Mouse (Mus musculus) brain, adult 2 months (tissue): ENCODE data around the gene Ocel1.
A peak's percentile ranks its signal among the peaks of the same experiment; 100 is the strongest.

Experiments
- DNase-seq: peaks from one replicate; pipeline ENCODE4 v3.0.0; 2011; ENCODE audit warnings: low read depth, low spot score

Ocel1 gene

DNA sequence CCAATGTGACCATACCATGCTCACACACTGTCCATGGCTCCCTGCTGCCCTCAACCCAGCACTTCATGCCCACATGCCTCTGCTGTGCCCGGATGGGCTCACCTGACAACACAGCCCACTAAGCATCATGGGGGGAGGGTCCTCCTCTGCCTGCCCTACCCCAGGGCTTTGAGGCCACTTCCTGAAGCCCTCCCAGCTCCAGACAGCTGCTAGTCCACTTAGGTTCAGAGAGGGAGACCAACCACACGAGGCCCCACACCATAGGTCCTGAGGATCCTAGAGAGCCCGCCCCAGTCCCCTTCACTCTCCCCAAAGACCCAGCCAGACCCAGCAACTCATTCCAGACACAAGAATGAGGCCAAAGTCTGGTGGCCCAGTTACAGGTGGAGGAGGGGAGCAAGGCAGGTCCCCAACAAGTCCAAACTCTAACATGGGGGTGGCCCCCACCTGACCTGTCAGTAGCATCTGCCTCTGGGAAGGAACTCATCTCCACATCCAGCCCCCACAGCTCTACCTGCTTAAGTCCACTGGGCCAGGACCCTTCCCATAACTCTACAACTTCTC lies 8.5 kb downstream of the Ocel1 start:
- DNase-seq, result no peak

DNA sequence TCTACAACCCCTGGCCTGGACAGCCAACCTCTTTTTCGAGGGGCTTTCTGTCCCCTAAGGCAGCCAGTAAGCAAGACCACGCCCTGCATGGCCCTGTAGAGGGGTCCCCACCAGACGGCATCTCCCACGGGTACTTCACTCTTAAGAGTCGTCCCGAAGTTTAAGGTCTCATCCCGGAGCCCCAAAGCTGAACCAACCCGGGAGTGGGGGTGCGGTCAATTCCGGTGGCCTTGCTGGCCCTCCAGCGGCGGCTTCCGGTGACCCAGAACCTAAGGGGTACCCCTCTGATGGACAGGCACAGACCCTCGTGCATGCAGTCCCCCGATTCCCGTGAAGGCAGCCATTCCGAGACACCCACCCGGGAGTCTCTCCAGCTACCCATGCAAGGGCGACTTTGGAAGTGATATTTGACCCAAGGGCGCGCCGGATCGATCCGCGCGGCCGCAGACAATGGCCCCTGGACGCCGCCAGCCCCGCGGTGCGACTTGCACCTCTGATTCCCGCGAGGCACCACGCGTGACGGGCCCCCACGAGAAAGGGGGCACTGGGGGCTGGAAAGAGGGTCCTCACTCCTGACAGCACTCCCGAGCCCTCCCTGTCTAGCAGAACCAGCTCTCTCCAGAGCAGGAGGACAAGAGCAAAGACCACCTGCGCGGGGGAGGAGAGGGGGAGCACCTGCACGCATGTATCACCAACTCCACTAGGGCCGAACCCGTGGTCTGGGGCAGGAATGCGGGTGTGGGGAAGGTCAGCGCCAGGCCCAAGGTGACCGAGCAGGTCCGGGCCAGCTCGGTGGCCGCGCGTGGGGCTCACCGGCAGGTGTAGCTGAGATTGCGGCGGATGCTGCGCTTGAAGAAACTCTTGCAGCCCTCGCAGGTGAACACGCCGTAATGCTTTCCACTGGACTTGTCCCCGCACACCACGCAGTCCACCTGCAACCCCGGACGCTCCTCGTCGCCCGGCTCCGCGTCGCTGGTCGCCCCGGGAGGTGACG lies 9.4 kb downstream of the Ocel1 start:
- no peak for DNase-seq

DNA sequence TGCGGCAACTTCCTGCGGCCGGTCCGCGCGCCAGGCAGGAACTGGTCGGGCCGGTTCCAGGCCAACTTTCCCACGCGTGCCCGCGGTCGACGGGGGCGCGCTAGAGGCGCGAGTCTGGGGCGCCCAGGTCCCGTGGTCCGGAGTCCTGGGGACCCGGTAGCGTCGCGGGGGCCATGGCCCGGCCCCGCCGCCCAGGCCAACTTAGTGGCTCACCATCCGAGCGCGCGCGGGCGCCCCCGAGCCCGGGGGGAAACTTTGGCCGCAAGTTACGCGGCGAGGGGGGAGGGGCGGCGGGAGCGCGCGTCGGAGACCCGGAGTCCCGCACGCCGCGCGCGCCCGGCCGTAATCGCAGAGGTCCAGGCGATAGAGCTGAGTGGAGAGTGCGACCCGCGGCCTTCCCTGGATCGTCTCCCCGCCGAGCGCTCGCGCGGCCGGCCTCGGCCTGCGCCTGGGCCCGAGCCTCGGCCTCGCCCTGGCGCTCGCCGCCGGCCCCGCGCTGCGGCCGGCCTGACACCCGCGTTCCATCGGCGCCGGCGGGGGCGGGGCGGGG lies 10.4 kb downstream of the Ocel1 start, which contains the start of gene Nr2f6:
Nr2f6 (minus strand) TSS at position 540 of the 550 bp plus-strand sequence.
- peak; percentile 36 for DNase-seq

GRCm38 (mm10) chr8:71381971-71382961 lies 11.2 kb downstream of the Ocel1 start:
- DNase-seq, result peak; percentile 80

DNA sequence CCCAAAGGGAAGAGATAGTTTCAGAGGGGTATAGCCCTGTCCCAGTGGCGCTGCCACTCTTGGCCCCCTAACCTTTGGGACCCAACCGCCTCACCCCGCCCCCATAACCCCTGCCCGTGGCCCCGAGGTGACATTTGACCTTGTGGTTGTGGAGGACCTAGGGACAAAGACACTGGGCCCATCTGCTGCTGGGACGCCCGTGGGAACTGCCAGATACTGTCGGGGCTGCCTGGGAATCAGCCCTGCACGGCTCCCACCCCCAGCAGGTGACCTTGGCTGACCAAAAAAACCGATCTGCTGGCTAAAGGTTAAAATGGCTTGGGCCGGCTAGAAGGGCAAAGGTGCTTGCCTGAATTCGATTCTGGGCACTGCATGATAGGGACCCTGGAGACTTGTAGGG lies 12.3 kb downstream of the Ocel1 start:
- DNase-seq, result no peak

DNA sequence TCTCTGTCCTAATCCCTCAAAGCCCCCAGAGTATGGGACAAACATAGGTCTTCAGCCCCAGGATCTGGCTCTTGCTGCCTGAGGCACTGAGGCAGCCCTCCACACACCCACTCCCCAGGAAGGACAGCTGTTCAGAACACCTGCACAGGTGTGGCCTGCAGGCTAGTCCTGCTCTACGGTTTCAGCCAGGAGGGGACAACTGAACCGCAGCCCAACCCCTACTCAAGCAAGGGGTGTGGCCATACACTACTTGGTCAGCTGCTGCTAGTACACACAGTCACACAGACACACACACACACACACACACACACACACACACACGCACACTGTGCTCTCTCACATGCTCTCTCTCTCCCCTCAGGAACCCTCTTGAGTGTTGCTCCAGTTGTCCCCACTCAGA lies 12.8 kb downstream of the Ocel1 start:
- DNase-seq, result no peak

DNA sequence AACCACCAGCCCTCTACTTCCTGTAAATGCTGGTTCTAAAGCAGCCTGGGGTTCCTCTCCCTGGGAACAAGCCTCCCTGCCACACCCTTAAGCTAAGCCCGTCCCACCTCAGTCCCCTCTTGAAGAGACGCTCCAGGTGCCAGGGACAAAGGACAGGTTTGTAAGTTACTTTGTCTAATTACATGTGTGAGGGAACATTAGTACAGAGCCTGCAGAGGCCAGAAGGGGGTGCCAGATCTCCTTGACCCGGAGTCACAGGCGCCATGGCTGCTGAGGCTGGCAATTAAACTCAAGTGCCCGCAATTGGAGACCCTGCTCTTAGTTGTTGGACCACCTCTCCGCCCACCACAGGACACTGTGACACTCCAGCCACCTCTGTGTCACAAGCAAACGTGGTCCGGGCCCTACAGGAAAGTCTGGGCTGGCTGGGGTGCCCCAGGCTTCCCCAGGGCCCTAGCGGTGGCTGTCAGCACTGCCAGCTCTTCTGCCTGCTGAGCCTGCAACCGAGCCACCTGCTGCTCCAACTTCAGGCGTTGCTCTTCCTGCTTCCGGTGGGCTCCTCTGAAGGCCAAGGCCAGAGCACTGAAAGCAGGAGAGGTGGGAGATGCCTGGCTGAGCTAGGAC lies 14.2 kb downstream of the Ocel1 start:
- no peak for DNase-seq

- DNase-seq, result no peak
Observed at GRCm38 (mm10) chr8:71388267-71388666, 17.2 kb downstream of the Ocel1 start.

DNA sequence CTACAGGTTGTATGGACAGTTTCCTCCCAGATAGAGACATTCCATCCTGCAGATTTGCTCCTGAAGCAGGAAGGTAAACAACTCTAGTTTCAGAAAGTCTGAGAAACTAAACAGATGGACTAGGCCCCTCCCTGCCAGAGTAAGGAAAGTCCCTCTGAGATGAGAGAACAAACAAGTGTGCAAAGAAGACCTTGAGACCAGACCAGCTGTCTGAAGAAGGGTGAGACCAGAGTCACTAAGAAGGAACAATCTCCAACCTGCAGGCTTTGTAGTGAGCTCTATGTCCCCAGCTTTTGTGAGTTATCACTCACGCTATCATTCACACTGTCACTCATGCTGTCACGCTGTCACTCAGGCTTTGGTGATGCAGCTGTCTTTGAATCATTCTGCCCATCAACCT lies 20.6 kb downstream of the Ocel1 start:
- no peak for DNase-seq

GRCm38 (mm10) chr8:71392391-71392790 lies 21.3 kb downstream of the Ocel1 start:
- no peak for DNase-seq

- DNase-seq, result no peak
Observed at GRCm38 (mm10) chr8:71392871-71393270, 21.8 kb downstream of the Ocel1 start.

DNA sequence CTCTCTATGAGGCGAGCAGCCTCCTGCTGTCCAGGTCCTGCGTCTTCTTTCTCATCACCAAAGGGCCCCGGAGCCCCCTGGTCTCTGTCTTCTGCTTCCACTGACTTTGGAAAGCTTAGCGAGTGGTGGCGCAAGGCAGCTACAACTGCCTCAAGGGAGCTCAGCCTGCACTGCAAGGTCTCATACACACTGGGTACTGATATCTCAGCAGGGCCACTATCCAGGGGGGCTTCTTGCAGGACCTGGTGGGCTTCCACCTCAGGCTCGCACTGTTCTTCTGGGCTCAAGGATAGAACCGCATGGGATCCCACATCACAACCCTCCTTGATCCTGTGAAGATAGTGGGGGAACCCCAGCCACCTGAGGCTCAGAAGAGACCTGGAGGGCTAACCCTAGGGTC lies 23.4 kb downstream of the Ocel1 start:
- no peak for DNase-seq

GRCm38 (mm10) chr8:71395071-71395470 lies 24.0 kb downstream of the Ocel1 start:
- DNase-seq, result no peak

DNA sequence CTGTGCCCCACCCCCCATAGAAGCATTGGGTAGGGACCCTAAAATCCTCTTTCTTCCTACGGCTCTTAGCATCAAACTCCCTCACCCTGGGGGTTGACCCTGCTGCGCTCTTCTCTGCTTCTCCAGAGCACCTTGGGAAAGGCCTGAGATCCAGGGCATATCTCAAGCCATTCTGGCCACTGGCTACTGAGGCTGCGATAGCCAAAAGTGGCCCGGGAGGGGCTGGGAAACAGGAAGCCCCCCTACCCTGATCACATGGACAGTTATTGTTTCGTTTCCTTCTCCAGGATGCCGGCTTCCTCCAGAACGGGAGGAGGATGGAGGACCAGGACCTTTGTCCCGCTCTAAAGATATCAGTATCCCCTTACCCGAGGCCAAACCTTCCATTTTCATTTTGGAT lies 24.5 kb downstream of the Ocel1 start, which contains the start of gene Ushbp1:
Ushbp1 (minus strand) TSS at position 174 of the 400 bp plus-strand sequence.
- no peak for DNase-seq

DNA sequence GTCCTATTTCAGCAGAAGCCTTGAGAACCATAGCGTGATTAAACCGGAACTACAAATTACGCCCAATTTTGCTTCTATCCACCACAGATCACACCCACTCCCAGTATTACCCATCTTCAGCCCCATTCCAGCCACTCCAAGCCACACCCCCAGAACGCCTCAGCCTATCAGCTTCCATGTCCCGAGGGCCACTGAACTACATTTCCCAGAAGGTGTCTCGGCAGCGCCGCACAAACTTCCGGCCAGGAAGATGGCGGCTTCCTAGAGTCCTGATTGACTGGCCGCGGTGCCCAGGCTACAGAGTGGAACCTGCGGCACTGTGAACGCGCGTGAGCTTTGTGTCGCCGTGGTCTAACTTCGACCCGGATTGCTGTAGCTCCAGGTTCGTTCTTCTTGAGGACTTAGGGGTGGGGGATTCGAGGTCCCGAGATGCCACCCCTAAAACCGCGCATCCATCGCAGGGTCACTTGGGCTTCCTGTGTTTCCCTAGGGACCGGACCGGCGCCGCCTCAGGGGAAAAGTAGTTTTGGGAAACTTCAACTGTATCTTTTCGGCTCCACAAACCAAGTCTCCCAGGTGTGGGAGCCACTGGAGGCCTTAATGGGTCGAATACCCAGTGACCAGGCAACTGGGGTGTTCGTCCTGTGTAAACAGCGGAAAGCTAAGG lies 25.7 kb downstream of the Ocel1 start, which contains the start of gene Babam1:
Babam1 (plus strand) TSS at position 223 of the 667 bp plus-strand sequence.
- DNase-seq, result peak; percentile 99

GRCm38 (mm10) chr8:71397701-71398100 lies 26.6 kb downstream of the Ocel1 start:
- DNase-seq, result no peak

- no peak for DNase-seq
Observed at GRCm38 (mm10) chr8:71400826-71401225, 29.7 kb downstream of the Ocel1 start.

GRCm38 (mm10) chr8:71401454-71401853 lies 30.4 kb downstream of the Ocel1 start:
- no peak for DNase-seq

GRCm38 (mm10) chr8:71402446-71402964 lies 31.4 kb downstream of the Ocel1 start:
- DNase-seq, result no peak
